Comparison of ENCODE assay signal across 7 mouse cellular contexts in genomic region chr2:25395721-25396596, GRCm38 (mm10). TPM values are rescaled to one million over a fixed set of nuclear protein-coding genes. Genes with fewer than 3 reads are reported as not detected.
A peak's percentile ranks its signal among the peaks of the same experiment; 100 is the strongest.
DNase-seq lines count a peak whose midpoint lies in the region; TF ChIP-seq lines count a peak whose summit lies in the region.

TSS of gene Entpd2 (plus strand) at chr2:25395874.

- H3K27ac ChIP-seq in ES-Bruce4 (ENCODE audit: insufficient read depth, low read length): no peak within 1 kb of the TSS
- no peak within 1 kb of the TSS for H3K27ac ChIP-seq in forebrain, embryonic 10.5 days

- no peaks in the 10 kb centered on the region for H3K9me3 ChIP-seq in ES-Bruce4 (replicated peaks; ENCODE audit: control insufficient read depth, insufficient read depth, low read length, poor library complexity, severe bottlenecking)
- H3K9me3 ChIP-seq in forebrain, embryonic 10.5 days: no peaks in the 10 kb centered on the region

- peak; percentile 66 for DNase-seq in Muller cell, postnatal 12 days (ENCODE audit: inconsistent ontology term)
- DNase-seq in forebrain, embryonic 10.5 days (ENCODE audit: extremely low spot score, low spot score): no peak
- DNase-seq in heart, postnatal 25 days (ENCODE audit: low spot score): no peak
- peak; percentile 51 for DNase-seq in large intestine, adult 2 months (ENCODE audit: low read depth, low spot score)
- peak; percentile 41 to 50 for DNase-seq in lung, postnatal 4 days
- DNase-seq in urinary bladder, adult 2 months (ENCODE audit: low spot score): peak; percentile 60

- peaks cover 3% of the 10 kb centered on the region for H3K4me1 ChIP-seq in ES-Bruce4 (ENCODE audit: control insufficient read depth, insufficient read depth, low read length)
- H3K4me1 ChIP-seq in forebrain, embryonic 10.5 days: peaks cover 31% of the 10 kb centered on the region

- WGBS in forebrain, embryonic 10.5 days: under 1% methylated on average over 57 of the region's 57 CpGs
- WGBS in large intestine, adult 2 months: 2% methylated on average over 57 of the region's 57 CpGs

- no peak for TF ChIP-seq EP300 in ES-Bruce4 (IDR thresholded peaks at IDR 0.05; ENCODE audit: insufficient read depth, low read depth, low read length)

- TF ChIP-seq POLR2A in ES-Bruce4 (IDR thresholded peaks at IDR 0.05; ENCODE audit: insufficient read depth, low read length): peak; percentile 41

- TF ChIP-seq CTCF in ES-Bruce4 (IDR thresholded peaks at IDR 0.05; ENCODE audit: low read depth, low read length): no peak

- peak within 1 kb of the TSS; percentile 27 for H3K9ac ChIP-seq in ES-Bruce4 (ENCODE audit: low read depth, poor library complexity, severe bottlenecking)

- intact Hi-C loops in heart, postnatal 25 days (cut with DNase I): loop anchor here (2.0 kb wide), 1 partner anchor 17 kb away; no protein-coding TSS in a partner anchor

- H3K27me3 ChIP-seq in ES-Bruce4 (ENCODE audit: control insufficient read depth, insufficient read depth, low read length, poor library complexity, severe bottlenecking): no peaks in the 10 kb centered on the region
- peaks cover 77% of the 10 kb centered on the region for H3K27me3 ChIP-seq in forebrain, embryonic 10.5 days (ENCODE audit: poor library complexity, severe bottlenecking)

- H3K36me3 ChIP-seq in ES-Bruce4 (ENCODE audit: control insufficient read depth, insufficient read depth, low read length, poor library complexity, severe bottlenecking): no peaks in the 10 kb centered on the region
- H3K36me3 ChIP-seq in forebrain, embryonic 10.5 days (replicated peaks): no peaks in the 10 kb centered on the region

- H3K4me3 ChIP-seq in ES-Bruce4 (ENCODE audit: low read depth, low read length): peak within 1 kb of the TSS; percentile 77
- H3K4me3 ChIP-seq in forebrain, embryonic 10.5 days: peak within 1 kb of the TSS; percentile 52

RNA-seq across cellular contexts. Expression of gene Entpd2, which starts in this region (rescaled TPM):
- 4.2 and 5.6 TPM in 2 replicates for polyA plus RNA-seq in ES-Bruce4 (2011; ENCODE audit: insufficient read depth, insufficient read length, low read depth, missing spikeins)
- polyA plus RNA-seq in forebrain, embryonic 10.5 days (2016; fragmentation: Nextera tagmentation; extraction: Ambion mirVana): 0.11 TPM in 1 of 2 replicates, not detected in the other
- total RNA-seq in heart, postnatal 25 days (2021): 10 to 100 TPM; 10.8 to 13.9 TPM
- polyA plus RNA-seq in large intestine, adult 2 months (2012; rRNA removed): 36.7 and 40.4 TPM in 2 replicates
- polyA plus RNA-seq in urinary bladder, adult 2 months (2012; rRNA removed): 104 and 107 TPM in 2 replicates

Comparison
In these comparisons a context has a peak if more than half of its experiments do, and no peak if none do; other contexts are left out.
1. DNase-seq: peak in Muller cell, postnatal 12 days (single experiment), large intestine, adult 2 months (single experiment), lung, postnatal 4 days (2 of 2) and urinary bladder, adult 2 months (single experiment); none in forebrain, embryonic 10.5 days (single experiment) and heart, postnatal 25 days (single experiment).